Mouse (Mus musculus) c-Kit-negative CD71-positive TER-119-positive erythroid progenitor cells, embryonic 14.5 days (primary cell): ENCODE data around the gene Pnmt.
"Not testable (repeated sequence)": the region's sequence is repeated elsewhere in the genome, so short reads cannot be mapped to it uniquely, and the experiment has no call there.

Source experiments
- DNase-seq: peaks from one replicate; pipeline ENCODE4 v3.0.0-alpha.2; 2013; ENCODE audit warnings: low read depth, low spot score

Gene Pnmt

GRCm38 (mm10) chr11:98357396-98358160, 28.7 kb upstream of the Pnmt start:
- DNase-seq: no peak

- peak; percentile 83 for DNase-seq
These were observed 27.8 kb upstream of the Pnmt start, which contains the start of gene Stard3 for GRCm38 (mm10) chr11:98358161-98359083. Gene Stard3 (plus strand): TSS chr11:98358368.

DNA sequence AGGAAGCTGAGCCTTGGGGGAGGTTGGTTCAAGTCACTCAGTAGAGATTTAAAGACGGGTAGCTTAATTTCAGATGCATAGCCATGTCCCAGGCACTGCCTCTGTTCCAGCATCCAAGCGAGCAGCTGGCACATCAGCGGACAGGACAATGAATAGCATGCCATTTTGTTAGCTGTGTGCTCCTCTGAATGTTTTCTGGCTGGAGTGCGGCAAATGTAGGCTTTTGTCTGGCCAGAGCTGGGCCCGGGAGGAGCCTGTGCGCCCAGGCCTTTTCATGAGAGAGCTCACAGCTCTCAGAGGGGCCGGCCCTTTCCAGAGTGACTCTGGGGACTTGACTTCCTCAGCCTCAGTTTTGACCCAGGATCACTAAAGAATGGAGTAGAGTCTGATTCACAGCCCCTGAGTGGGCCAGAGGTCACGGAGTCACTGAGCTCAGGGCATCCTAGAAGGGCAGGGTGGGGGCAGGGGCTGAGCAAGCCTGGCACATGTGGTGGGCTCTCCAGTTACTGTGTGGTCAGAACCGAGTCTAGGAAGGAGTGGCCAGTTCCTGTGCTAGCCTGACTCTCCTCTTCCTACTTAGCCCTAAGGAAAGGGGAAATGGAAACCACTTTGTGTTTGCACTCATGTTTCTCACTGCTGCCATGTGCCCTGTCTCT, 25.3 kb upstream of the Pnmt start:
- DNase-seq: no peak

DNA sequence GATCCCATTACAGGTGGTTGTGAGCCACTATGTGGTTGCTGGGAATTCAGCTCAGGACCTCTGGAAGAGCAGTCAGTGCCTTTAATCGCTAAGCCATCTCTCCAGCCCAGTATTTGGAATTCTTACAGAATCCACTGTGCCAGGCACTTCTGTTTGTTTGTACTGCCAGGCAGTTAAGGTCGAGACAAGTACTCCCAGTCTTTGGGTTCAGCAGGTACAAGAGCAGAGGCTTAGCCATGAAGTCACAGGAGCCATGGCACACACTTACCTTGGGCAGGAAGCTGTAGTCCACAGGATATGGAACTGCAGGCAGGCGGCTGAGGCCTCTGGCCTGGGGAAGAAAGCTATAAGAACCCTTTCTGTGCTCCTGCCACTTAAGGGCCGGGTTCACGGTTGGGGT, 22.4 kb upstream of the Pnmt start:
- DNase-seq: no peak

GRCm38 (mm10) chr11:98364410-98364809, 21.8 kb upstream of the Pnmt start:
- no peak for DNase-seq

GRCm38 (mm10) chr11:98366290-98366689, 20.0 kb upstream of the Pnmt start:
- no peak for DNase-seq

DNA sequence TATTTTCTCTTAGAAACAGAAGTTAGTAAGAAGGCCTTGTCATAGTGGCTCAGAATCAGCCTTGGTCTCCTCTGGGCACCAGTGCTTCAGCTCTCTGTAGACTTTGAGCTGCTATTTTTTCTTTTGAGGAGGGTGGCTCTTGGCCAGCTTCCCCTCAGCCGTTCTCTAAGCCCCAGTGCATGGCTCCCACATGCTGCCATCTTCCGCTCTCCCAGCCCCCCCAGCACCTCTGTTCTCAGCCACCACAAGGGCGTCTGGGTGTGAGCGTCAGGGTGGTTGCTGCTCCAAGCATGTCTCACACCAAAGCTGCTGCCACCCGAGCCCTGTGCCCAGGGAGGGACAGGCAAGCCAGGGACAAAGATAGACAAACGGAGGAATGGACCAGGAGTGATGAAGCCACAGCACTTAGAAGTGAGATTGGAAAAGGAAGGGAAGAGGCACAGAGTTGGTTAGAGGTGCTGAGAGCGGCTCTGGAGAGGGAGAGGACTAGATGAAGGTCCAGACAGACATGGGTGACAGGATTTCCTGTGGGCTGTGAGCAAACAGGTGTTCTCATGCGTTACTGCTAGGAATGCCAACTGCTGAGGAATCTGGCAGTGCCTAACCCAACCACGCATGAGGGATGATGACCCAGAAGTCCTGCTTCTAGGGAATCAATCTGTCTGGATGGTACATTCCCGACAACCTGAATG, 18.9 kb upstream of the Pnmt start:
- no peak for DNase-seq

DNA sequence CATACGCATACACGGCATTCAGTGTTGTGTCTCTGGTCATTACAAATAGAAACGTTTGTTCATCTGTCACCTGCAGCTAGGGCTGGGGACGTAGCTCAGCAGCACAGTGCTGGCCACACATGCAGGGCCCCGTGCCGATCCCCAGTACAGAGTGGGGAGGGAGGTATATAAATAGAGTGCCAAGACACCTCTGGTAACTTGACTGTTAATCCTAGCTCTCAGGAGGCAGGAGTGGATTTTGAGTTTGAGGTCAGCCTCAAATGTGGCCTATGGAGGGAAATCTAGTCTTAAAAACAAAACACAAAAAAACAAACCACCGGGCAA, 18.4 kb upstream of the Pnmt start:
- DNase-seq: no peak

GRCm38 (mm10) chr11:98369337-98369736, 16.9 kb upstream of the Pnmt start:
- DNase-seq: no peak

GRCm38 (mm10) chr11:98370588-98370987, 15.7 kb upstream of the Pnmt start:
- no peak for DNase-seq

GRCm38 (mm10) chr11:98371556-98372240, 14.6 kb upstream of the Pnmt start:
- DNase-seq: no peak

GRCm38 (mm10) chr11:98372406-98372805, 13.8 kb upstream of the Pnmt start:
- DNase-seq: peak; percentile 53

DNA sequence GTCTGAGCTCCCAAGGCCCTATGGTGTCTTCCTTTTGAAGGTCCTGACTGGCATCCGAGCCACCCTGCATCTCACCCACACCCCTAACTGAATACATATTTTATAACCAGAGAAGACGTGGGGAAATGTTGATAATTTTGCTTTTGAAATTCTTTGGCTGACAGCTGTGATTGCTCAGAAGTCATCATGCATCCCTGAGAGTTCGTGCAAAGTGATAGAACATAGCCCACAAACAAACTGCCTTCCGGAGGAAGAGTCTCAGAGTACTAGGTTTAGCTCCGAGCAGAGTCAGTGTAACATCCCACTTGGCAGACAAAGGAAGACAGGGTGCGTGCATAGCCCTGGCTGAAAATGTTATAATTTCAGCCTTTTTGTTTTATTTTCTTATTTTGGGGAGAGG, 13.0 kb upstream of the Pnmt start:
- DNase-seq: no peak

DNA sequence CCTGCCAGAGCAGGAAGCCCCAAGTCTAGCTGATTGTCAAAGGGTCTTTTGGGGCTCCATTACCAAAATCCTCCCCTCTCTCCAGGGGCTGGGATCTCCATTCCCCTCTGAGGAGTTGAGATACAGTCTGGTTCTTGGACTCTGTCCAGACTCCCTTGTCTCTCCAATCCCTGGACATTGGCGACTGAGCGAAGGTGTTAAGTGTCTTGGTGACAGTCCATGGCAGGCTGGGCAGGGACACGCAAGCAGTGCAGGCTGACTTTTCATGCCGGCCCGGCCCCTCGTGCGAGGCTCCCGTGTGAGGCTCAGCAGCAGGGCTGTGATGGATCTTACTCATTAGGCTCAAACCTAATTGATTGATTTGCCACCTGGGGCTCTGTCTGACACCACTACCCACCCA, 12.0 kb upstream of the Pnmt start:
- no peak for DNase-seq

DNA sequence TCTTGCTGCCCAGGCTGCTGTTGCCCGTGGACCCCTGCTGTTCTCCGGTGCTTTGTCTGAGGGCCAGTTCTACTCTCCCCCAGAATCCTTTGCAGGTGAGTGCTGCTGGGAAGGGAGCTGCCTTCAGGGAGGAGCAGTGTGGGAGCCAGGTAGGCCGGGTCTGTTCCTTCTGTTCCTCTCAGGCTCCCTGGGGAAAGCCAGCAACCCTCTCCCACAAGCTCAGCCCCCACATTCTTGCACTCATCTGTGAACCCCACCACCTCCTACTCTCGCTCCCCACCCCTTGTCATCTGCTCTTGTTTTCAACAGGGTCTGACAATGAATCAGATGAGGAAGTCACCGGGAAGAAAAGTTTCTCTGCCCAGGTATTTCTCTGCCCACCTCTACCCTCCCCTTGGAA, 9.5 kb upstream of the Pnmt start:
- no peak for DNase-seq

DNA sequence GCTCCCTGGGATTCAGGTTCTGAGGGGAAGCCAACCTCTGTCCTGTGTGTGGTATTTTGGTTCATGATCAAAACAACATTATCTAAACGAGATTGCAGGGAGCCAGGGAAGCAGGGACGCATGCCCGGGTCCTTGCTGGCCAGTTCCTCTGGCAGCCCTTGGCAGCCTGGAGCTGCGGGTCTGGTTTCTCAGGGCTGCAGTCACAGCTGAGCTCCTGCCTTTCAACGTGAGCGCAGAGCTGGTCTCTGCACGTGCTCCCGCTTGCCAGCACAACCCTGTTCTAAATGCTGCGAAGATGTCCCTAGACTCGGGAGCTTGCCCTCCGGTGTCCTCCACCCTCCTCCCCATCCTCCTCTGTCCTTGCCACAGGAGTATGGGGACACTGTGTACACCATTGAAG, 8.5 kb upstream of the Pnmt start:
- DNase-seq: no peak

DNA sequence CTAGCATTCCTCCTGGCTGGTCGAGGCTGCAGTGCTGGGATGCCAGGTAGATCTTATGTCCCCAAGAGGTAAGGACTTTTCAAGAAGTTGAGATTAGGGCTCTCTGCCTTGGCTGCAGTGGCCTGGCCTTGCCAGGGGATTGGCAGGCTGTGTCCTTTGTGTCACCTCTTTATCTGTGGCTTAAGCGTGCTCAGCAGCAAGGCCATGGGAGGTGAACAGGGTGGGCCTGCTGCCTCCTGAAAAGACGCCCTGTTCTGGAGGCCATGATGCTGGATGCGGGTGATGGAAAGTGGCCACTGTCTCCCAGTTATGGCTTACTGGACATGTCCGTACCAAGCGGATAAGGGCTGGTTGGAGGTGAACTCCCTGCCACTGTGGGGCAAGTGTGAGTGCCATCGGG, 6.9 kb upstream of the Pnmt start:
- no peak for DNase-seq

- DNase-seq: no peak
These were observed 6.1 kb upstream of the Pnmt start for GRCm38 (mm10) chr11:98380106-98380505.

GRCm38 (mm10) chr11:98381651-98382050, 4.6 kb upstream of the Pnmt start:
- no peak for DNase-seq

DNA sequence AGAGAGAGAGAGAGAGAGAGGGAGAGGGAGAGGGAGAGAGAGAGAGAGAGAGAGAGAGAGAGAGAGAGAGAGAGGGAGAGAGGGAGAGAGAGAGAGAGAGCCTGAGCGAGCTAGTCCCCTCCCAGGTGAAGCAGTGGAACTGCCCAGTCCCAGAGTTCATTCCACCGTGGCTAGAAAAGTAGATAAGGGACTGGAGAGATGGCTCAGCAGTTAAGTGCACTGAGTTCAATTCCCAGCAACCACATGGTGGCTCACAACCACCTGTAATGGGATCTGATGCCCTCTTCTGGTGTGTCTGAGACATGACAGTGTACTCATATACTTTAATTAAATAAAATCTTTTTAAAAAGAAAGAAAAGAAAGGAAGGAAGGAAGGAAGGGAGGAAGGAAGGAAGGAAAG, 3.8 kb upstream of the Pnmt start:
- not testable (repeated sequence) for DNase-seq
